Mouse (Mus musculus): Measurements from ENCODE around the gene Tmem38b.

Gene Tmem38b

DNA sequence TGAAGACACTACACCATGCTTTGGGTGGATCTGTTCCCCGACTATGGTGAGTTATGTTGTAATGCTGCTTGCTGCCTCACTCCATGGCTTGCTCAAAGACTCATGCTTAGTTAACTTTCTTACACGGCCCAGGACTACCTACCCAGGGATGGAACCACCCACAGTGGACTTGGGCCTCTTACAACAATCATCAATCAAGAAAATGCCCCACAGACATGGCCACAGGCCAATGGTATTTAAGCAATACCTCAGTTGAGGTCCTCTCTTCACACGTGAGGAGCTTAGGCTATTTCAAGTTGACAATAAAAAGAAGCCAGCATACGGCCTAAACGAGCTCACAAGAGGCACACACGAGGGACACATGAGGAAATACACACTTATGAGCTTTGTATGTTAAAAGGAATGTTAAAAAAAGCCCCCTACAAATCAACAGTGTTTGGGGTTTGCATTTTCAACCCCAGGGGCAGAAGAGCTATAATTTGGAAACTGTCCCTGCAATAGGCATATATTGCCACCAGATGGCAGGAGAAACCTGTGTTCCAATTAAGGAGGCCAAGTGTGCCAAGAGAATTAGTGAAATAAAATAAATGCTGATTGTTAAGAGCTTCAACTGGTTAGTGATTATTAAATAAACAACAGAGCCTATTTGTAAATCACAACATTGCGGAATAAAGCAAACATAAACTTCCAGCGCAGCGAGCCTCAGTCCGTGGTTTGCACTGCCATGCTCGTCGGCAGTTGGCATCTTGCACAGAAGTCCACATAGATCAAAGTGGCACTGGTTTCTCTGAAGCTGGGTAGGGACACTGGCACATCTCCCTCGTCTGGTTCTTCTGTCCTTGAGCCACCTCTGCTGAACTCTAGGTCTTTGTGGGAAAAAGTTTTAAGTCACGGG is 58.8 kb downstream of the Tmem38b start:
- DNase-seq (ENCODE audit: low spot score in 2 of 2) = peak in 1 of 2 experiments; percentile 21

DNA sequence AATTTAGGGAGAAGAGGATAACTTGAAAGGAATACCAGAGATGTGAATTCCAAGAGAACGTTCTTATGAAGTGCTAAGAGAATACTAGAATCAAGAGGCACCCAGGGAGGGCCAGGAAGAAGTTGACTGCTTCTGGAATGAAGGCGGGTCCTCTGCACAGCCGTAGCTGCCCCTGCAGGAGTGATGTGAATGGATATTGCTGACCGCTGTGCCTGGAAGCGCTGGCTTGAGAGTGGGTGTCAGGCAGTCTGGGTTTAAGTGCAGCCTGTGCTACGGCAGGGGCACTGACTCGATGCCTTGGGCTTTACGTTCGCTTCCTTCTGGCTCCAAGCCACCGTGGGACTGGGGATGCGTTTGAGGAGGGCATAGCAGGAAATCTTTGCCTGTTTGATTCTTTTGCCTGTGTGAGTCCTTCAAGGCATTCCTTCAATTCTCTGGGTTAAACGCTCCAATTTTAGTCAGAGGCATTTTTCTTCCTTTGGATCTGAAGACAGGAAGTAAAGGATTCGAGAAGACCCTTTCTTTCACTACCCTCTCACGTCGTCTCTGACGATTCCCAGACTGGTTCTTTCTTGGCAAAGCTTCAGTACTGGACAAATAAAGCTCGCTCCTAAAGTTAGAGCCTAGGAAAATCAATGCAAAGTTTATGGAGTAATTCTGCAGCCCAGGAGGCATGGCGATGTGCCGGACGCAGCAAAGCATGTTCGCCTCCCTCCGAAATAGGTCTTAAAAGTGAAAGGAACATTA is 60.7 kb downstream of the Tmem38b start:
- no peak for DNase-seq (ENCODE audit: low spot score in 2 of 2)

- DNase-seq (ENCODE audit: low spot score in 2 of 2) = no peak
These were observed 69.5 kb downstream of the Tmem38b start for GRCm38 (mm10) chr4:53895335-53895734.

DNA sequence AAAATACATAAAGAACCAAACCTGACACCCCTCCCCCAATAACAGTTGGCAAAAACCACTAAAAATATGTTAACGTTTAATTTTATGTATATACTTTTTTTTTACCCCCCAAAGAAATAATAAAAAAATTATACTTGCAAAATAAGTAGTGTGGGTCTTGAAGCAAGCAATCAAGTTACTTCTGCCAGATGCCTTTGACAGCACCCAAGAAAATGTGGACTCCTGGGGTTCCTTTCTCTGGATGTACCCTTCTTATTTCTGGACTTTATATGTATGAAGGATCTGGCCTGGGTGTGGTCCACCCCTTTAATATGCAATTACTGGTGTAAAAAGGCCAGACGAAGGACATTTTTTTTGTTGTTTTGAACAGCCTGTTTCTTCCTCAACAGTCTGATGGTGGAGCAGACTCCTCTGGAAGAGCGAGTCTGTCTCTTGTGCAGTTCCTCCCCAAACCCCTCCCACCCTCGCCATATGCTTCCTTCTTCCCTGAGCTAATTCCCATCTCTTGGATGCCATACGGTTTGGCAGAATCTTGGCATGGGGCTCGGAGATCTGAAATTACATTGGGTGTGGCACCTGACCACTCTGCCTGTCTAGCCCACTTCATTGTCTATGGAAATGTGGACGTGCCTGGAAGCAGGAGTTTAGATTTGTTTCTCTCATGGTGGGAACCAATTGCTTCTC is 70.4 kb downstream of the Tmem38b start:
- DNase-seq (ENCODE audit: low spot score in 2 of 2) = no peak

GRCm38 (mm10) chr4:53900386-53900971 is 74.6 kb downstream of the Tmem38b start:
- DNase-seq (ENCODE audit: low spot score in 2 of 2) = no peak

GRCm38 (mm10) chr4:53904335-53904734 is 78.5 kb downstream of the Tmem38b start:
- no peak for DNase-seq (ENCODE audit: low spot score in 2 of 2)

- no peak for DNase-seq (ENCODE audit: low spot score in 2 of 2)
These were observed 79.7 kb downstream of the Tmem38b start for GRCm38 (mm10) chr4:53905537-53905936.

- no peak for DNase-seq (ENCODE audit: low spot score in 2 of 2)
These were observed 81.2 kb downstream of the Tmem38b start for GRCm38 (mm10) chr4:53907071-53907470.

Data from spleen, postnatal 10 days (tissue).